Mouse (Mus musculus) myocyte (in vitro differentiated cells): ENCODE data around the gene Pink1.

Experiments used
- CEBPB ChIP-seq: IDR thresholded peaks from 2 replicates; pipeline ENCODE4 v1.6.1; 2011; ENCODE audit warnings: mild to moderate bottlenecking, moderate library complexity; ENCODE audit not compliant: poor library complexity, insufficient read depth, severe bottlenecking
- E2F4 ChIP-seq: IDR thresholded peaks from one replicate; pipeline ENCODE4 v1.6.1; 2011; ENCODE audit warnings: mild to moderate bottlenecking, control low read depth, moderate library complexity; ENCODE audit not compliant: insufficient read depth
- MYOG ChIP-seq, 3 experiments: IDR thresholded peaks; one replicate each; pipeline ENCODE4 v1.6.1; 2011; ENCODE audit warnings: control low read depth in 2 of 3, low read depth in 2 of 3, mild to moderate bottlenecking in 2 of 3; ENCODE audit not compliant: insufficient read length in 2 of 3, control insufficient read depth in 1 of 3, insufficient read depth in 1 of 3
- POLR2A ChIP-seq: IDR thresholded peaks from one replicate; pipeline ENCODE4 v1.6.1; 2011; ENCODE audit warnings: low read depth, mild to moderate bottlenecking, control low read depth, moderate library complexity; ENCODE audit not compliant: insufficient read length
- POLR2AphosphoS2 ChIP-seq: IDR thresholded peaks from one replicate; pipeline ENCODE4 v1.6.1; 2011; ENCODE audit warnings: low read depth, control low read depth; ENCODE audit not compliant: insufficient read length
- REST ChIP-seq: IDR thresholded peaks from one replicate; pipeline ENCODE4 v1.6.1; 2011; ENCODE audit warnings: mild to moderate bottlenecking, control low read depth, moderate library complexity; ENCODE audit not compliant: insufficient read depth, insufficient read length
- SRF ChIP-seq: IDR thresholded peaks from one replicate; pipeline ENCODE4 v1.6.1; 2011; ENCODE audit warnings: low read depth; ENCODE audit not compliant: control insufficient read depth, insufficient read length
- TCF12 ChIP-seq: IDR thresholded peaks from one replicate; pipeline ENCODE4 v1.6.1; 2011; ENCODE audit warnings: mild to moderate bottlenecking, control low read depth; ENCODE audit not compliant: poor library complexity, insufficient read depth, severe bottlenecking
- USF1 ChIP-seq: IDR thresholded peaks from one replicate; pipeline ENCODE4 v1.6.1; 2011; ENCODE audit warnings: low read depth, mild to moderate bottlenecking, control low read depth, moderate library complexity

- TF ChIP-seq POLR2A: no peak
- TF ChIP-seq CEBPB: no peak
- TF ChIP-seq E2F4: no peak
- no peak for TF ChIP-seq MYOG (IDR thresholded peaks at IDR 0.05; ENCODE audit: control insufficient read depth in 1 of 3, insufficient read depth in 1 of 3, insufficient read length in 2 of 3, low read depth in 2 of 3)
- no peak for TF ChIP-seq POLR2AphosphoS2
- TF ChIP-seq TCF12: no peak
- TF ChIP-seq USF1: no peak
- TF ChIP-seq SRF: no peak
- no peak for TF ChIP-seq REST
Measured at GRCm38 (mm10) chr4:138293949-138294550, 32.1 kb downstream of the Pink1 start.
